Mouse (Mus musculus) CH12.LX (cell line): ENCODE results near the gene Hps6. TPM values are rescaled to one million over a fixed set of nuclear protein-coding genes. Genes with fewer than 3 reads are reported as not detected.

Experiments
- DNase-seq: peaks from one replicate; pipeline ENCODE4 v3.0.0-alpha.2; 2013; ENCODE audit errors: extremely low read depth
- H3K27ac ChIP-seq: 2 replicates; pipeline ENCODE4 v1.5.1; 2012; ENCODE audit warnings: low read depth, mild to moderate bottlenecking, control low read depth, moderate library complexity; ENCODE audit not compliant: insufficient read depth
- H3K27me3 ChIP-seq: replicated peaks from 2 replicates; pipeline ENCODE3; 2012; ENCODE audit warnings: inconsistent platforms
- H3K36me3 ChIP-seq, 2 experiments: replicated peaks in 1 of 2; 2 replicates each; pipeline versions ENCODE3 to v1.6.1; 2012; ENCODE audit warnings: inconsistent platforms in 1 of 2, low read length in 1 of 2, mild to moderate bottlenecking in 1 of 2, mixed read lengths in 1 of 2, moderate library complexity in 1 of 2; ENCODE audit not compliant: control insufficient read depth in 1 of 2, insufficient read depth in 1 of 2
- H3K4me1 ChIP-seq, 2 experiments: 2 replicates each; pipeline ENCODE4 v1.6.1; 2012; ENCODE audit warnings: inconsistent platforms in 1 of 2, moderate library complexity in 1 of 2; ENCODE audit not compliant: insufficient read depth in 2 of 2, control insufficient read depth in 1 of 2
- H3K4me2 ChIP-seq: 2 replicates; pipeline ENCODE4 v1.6.1; 2012; ENCODE audit warnings: low read depth, mild to moderate bottlenecking, control low read depth; ENCODE audit not compliant: poor library complexity, insufficient read depth, severe bottlenecking
- H3K4me3 ChIP-seq, 3 experiments: fragments of 150-350 bp in 1 of 3; sonication (generic) in 1 of 3; replicated peaks in 1 of 3; 2 replicates each; pipeline versions ENCODE3 to v1.5.1; 2011 to 2012; ENCODE audit warnings: low read depth in 2 of 3, low read length in 2 of 3, mild to moderate bottlenecking in 2 of 3, moderate library complexity in 2 of 3, control low read depth in 1 of 3, improper control_type of control experiment in 1 of 3, inconsistent platforms in 1 of 3, mixed read lengths in 1 of 3; ENCODE audit not compliant: poor library complexity in 1 of 3
- H3K79me2 ChIP-seq: replicated peaks from 2 replicates; pipeline ENCODE4 v1.6.1; 2012; ENCODE audit warnings: mild to moderate bottlenecking, moderate library complexity; ENCODE audit not compliant: control insufficient read depth, poor library complexity, insufficient read depth, severe bottlenecking; ENCODE audit errors: extremely low read depth
- H3K9ac ChIP-seq: 2 replicates; pipeline ENCODE4 v1.6.1; 2012; ENCODE audit warnings: low read depth, mild to moderate bottlenecking, control low read depth, moderate library complexity; ENCODE audit not compliant: insufficient read depth
- H3K9me3 ChIP-seq: replicated peaks from 2 replicates; pipeline ENCODE3; 2012; ENCODE audit warnings: low read length, inconsistent platforms, mixed read lengths
- BHLHE40 ChIP-seq: IDR thresholded peaks from 2 replicates; pipeline ENCODE4 v1.6.1; 2011; ENCODE audit warnings: mild to moderate bottlenecking, low read depth, low read length, improper control_type of control experiment
- CHD1 ChIP-seq: IDR thresholded peaks from 2 replicates; pipeline ENCODE4 v1.6.1; 2012; ENCODE audit warnings: low read depth, low read length, improper control_type of control experiment, inconsistent platforms
- CHD2 ChIP-seq: IDR thresholded peaks from 2 replicates; pipeline ENCODE4 v1.6.1; 2011; ENCODE audit warnings: low read length, improper control_type of control experiment
- E2F4 ChIP-seq: IDR thresholded peaks from 2 replicates; pipeline ENCODE4 v1.6.1; 2011; ENCODE audit warnings: low read depth, low read length, improper control_type of control experiment; ENCODE audit not compliant: insufficient replicate concordance
- ELF1 ChIP-seq: IDR thresholded peaks from 2 replicates; pipeline ENCODE4 v1.6.1; 2014; ENCODE audit warnings: low read depth, mild to moderate bottlenecking, inconsistent platforms, low read length, improper control_type of control experiment
- ETS1 ChIP-seq: conservative IDR thresholded peaks from 2 replicates; pipeline ENCODE4 v1.6.1; 2012; ENCODE audit warnings: low read depth, mild to moderate bottlenecking, inconsistent platforms, low read length, improper control_type of control experiment, moderate library complexity
- HCFC1 ChIP-seq: IDR thresholded peaks from 2 replicates; pipeline ENCODE4 v1.6.1; 2012; ENCODE audit warnings: low read depth, mild to moderate bottlenecking, inconsistent platforms, low read length, improper control_type of control experiment
- IRF4 ChIP-seq: IDR thresholded peaks from 2 replicates; pipeline ENCODE4 v1.6.1; 2014; ENCODE audit warnings: low read depth, mild to moderate bottlenecking, inconsistent platforms, low read length, improper control_type of control experiment
- JUN ChIP-seq: IDR thresholded peaks from 2 replicates; pipeline ENCODE4 v1.6.1; 2011; ENCODE audit warnings: low read depth, mild to moderate bottlenecking, low read length, improper control_type of control experiment, moderate library complexity; ENCODE audit not compliant: insufficient read depth
- KAT2A ChIP-seq: IDR thresholded peaks from 2 replicates; pipeline ENCODE4 v1.6.1; 2012; ENCODE audit warnings: low read length, improper control_type of control experiment, inconsistent platforms; ENCODE audit not compliant: insufficient replicate concordance
- MAFK ChIP-seq: IDR thresholded peaks from 2 replicates; pipeline ENCODE4 v1.6.1; 2011; ENCODE audit warnings: low read length, improper control_type of control experiment; ENCODE audit not compliant: insufficient replicate concordance
- MAX ChIP-seq: IDR thresholded peaks from 2 replicates; pipeline ENCODE4 v1.6.1; 2011; ENCODE audit warnings: low read length, improper control_type of control experiment
- MAZ ChIP-seq: IDR thresholded peaks from 2 replicates; pipeline ENCODE4 v1.6.1; 2012; ENCODE audit warnings: low read depth, mild to moderate bottlenecking, inconsistent platforms, low read length, improper control_type of control experiment, moderate library complexity
- MEF2A ChIP-seq: IDR thresholded peaks from 2 replicates; pipeline ENCODE4 v1.6.1; 2014; ENCODE audit warnings: low read depth, mild to moderate bottlenecking, inconsistent platforms, low read length, improper control_type of control experiment, borderline replicate concordance
- NRF1 ChIP-seq: IDR thresholded peaks from 2 replicates; pipeline ENCODE4 v1.6.1; 2014; ENCODE audit warnings: low read depth, mild to moderate bottlenecking, inconsistent platforms, low read length, improper control_type of control experiment, moderate library complexity
- POLR2A ChIP-seq: IDR thresholded peaks from 2 replicates; pipeline ENCODE4 v1.6.1; 2011; ENCODE audit warnings: low read depth, mild to moderate bottlenecking, improper control_type of control experiment, low read length
- POLR2AphosphoS2 ChIP-seq: IDR thresholded peaks from 2 replicates; pipeline ENCODE4 v1.6.1; 2011; ENCODE audit warnings: low read depth, low read length, improper control_type of control experiment
- RCOR1 ChIP-seq: conservative IDR thresholded peaks from 2 replicates; pipeline ENCODE4 v1.6.1; 2012; ENCODE audit warnings: low read depth, mild to moderate bottlenecking, inconsistent platforms, low read length, improper control_type of control experiment
- TCF12 ChIP-seq: IDR thresholded peaks from 2 replicates; pipeline ENCODE4 v1.6.1; 2014; ENCODE audit warnings: low read depth, mild to moderate bottlenecking, inconsistent platforms, low read length, improper control_type of control experiment
- USF1 ChIP-seq: IDR thresholded peaks from 2 replicates; pipeline ENCODE4 v1.6.1; 2014; ENCODE audit warnings: low read depth, mild to moderate bottlenecking, inconsistent platforms, low read length, improper control_type of control experiment
- ZMIZ1 ChIP-seq: IDR thresholded peaks from 2 replicates; pipeline ENCODE4 v1.6.1; 2012; ENCODE audit warnings: low read depth, mild to moderate bottlenecking, inconsistent platforms, low read length, improper control_type of control experiment
- dilution Hi-C: fragments of 300-500 bp; cut with MboI; formaldehyde crosslinking; loops from 2 replicates; pipeline ENCODE4 v1.14.3; 2020; ENCODE audit warnings: low sequenced_read_pairs; ENCODE audit not compliant: extremely low pct_unique_long_range_greater_than_20kb, extremely low pct_ligation_motif_present
- in situ Hi-C: fragments of 300-500 bp; cut with MboI; formaldehyde crosslinking; loops from 3 replicates; pipeline ENCODE4 v1.14.3; 2019; ENCODE audit warnings: low sequenced_read_pairs, low pct_ligation_motif_present, low pct_unique_long_range_greater_than_20kb, mixed read lengths
- polyA plus RNA-seq: library from polyadenylated mRNA; unstranded; fragments of >175 nt; gene quantifications from 2 replicates; pipeline ENCODE4 v1.2.1, GENCODE M21; 2012; ENCODE audit warnings: low read depth; ENCODE audit not compliant: insufficient read length
- total RNA-seq, 2 experiments: library from RNA; depleted of rRNA; stranded (reverse); fragments of 300-350 nt in 1 of 2; fragments of >200 nt in 1 of 2; gene quantifications; 2 replicates each; pipeline ENCODE4 v1.2.3; 2012 to 2014

The Hps6 gene
- total and polyA plus RNA-seq, 3 experiments: 5.8 to 10.6 (median 6.7) TPM

DNA sequence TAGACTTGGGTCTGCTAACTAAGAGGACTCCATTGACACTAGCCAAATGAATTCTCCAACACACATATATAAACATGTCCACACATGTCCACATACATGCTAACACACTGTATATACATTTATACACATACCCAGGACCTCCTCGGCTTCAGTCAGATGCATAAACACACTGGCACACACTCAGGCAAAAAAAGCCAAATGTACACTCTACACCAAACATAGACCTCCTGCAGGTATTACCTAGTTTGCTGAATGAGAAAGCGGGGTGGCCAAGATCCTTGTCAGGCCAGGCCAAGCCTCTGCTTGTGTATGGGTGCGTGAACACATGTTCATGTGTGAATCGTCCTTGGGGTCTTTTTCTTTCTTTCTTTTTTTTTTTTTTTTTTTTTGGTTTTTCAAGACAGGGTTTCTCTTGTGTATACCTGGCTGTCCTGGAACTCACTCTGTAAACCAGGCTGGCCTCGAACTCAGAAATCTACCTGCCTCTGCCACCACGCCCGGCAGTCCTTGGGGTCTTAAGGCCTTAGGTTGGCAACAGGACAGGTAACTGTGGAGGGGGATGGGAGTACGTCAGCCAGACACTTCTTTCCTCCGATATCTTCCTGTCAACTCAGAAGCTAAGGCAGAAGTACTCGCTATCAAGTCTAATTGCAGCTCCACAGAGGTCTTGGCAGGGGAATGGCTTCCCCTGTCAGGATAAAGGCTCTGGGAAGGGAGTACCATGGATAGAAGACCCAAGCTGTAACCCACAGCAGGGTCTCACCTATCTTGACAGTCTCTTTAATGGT is 27.1 kb downstream of the Hps6 start:
- no peak overlapping the region for H3K4me2 ChIP-seq
- no peak overlapping the region for H3K9ac ChIP-seq
- dilution Hi-C loops (no loop called here), in situ Hi-C loops (no loop called here)
- no peak overlapping the region for H3K27ac ChIP-seq
- H3K79me2 ChIP-seq: no peaks in the 10 kb centered on the region
- no peak for TF ChIP-seq MEF2A
- TF ChIP-seq MAZ: no peak
- no peak for TF ChIP-seq POLR2A
- peak; percentile 68; the same call in 1 of the 2 replicates for TF ChIP-seq POLR2AphosphoS2
- no peak for TF ChIP-seq HCFC1
- H3K4me1 ChIP-seq: no peaks in the 10 kb centered on the region
- peaks cover 9% of the 10 kb centered on the region for H3K9me3 ChIP-seq
- H3K4me3 ChIP-seq: no peak overlapping the region
- no peak for DNase-seq
- no peaks in the 10 kb centered on the region for H3K27me3 ChIP-seq
- peaks cover 39 to 54% of the 10 kb centered on the region in 2 experiments for H3K36me3 ChIP-seq

- in situ Hi-C loops: no loop called here
- dilution Hi-C loops: no loop called here
- H3K36me3 ChIP-seq: peaks cover 47 to 69% of the 10 kb centered on the region in 2 experiments
- no peak overlapping the region for H3K27ac ChIP-seq
- H3K4me2 ChIP-seq: no peak overlapping the region
- H3K79me2 ChIP-seq: peaks cover 5% of the 10 kb centered on the region
- H3K4me3 ChIP-seq: no peak overlapping the region
- H3K9ac ChIP-seq: no peak overlapping the region
- TF ChIP-seq ZMIZ1 (no peak), MAX (no peak), JUN (no peak)
- no peak for DNase-seq
- peaks cover 0 to 2% of the 10 kb centered on the region in 2 experiments; a peak in 1 of 4 replicates for H3K4me1 ChIP-seq
- peaks cover 9% of the 10 kb centered on the region for H3K9me3 ChIP-seq
- H3K27me3 ChIP-seq: no peaks in the 10 kb centered on the region
Measured at GRCm38 (mm10) chr19:46031689-46032432, 28.6 kb downstream of the Hps6 start.

- Histone ChIP-seq H3K27me3 (no peaks in the 10 kb centered on the region), H3K79me2 (peaks cover 15% of the 10 kb centered on the region), H3K9ac (no peak overlapping the region), H3K4me3 (no peak overlapping the region), H3K36me3 (peaks cover 47 to 69% of the 10 kb centered on the region in 2 experiments), H3K9me3 (peaks cover 9% of the 10 kb centered on the region), H3K4me2 (no peak overlapping the region), H3K4me1 (peaks cover 1 to 13% of the 10 kb centered on the region in 2 experiments; a peak in 3 of 4 replicates), H3K27ac (no peak overlapping the region)
- TF ChIP-seq E2F4: no peak
- TF ChIP-seq CHD2: no peak
- TF ChIP-seq TCF12: no peak
- no peak for TF ChIP-seq ETS1
- no peak for TF ChIP-seq POLR2AphosphoS2
- TF ChIP-seq CHD1: no peak
- TF ChIP-seq KAT2A: no peak
- no peak for TF ChIP-seq RCOR1
- TF ChIP-seq MAZ: no peak
- no peak for TF ChIP-seq POLR2A
- TF ChIP-seq ELF1: no peak
- TF ChIP-seq MAX: no peak
- no peak for TF ChIP-seq USF1
- TF ChIP-seq MAFK: no peak
- TF ChIP-seq BHLHE40: no peak
- TF ChIP-seq NRF1: no peak
- TF ChIP-seq IRF4: no peak
- no peak for DNase-seq
- in situ Hi-C loops: no loop called here
- dilution Hi-C loops: no loop called here
Measured at GRCm38 (mm10) chr19:46032731-46033510, 29.6 kb downstream of the Hps6 start.
